In genomic region chr3:51311638-51312037, GRCm38 (mm10) we compare ENCODE assay signal across 18 mouse cellular contexts.
"Had no signal": no experiment of that assay in that cellular context is flagged by ENCODE, and none has a peak within 500 bp of the region (broad histone marks: within the 10 kb centered on the region; RNA-seq: fewer than 3 reads in every experiment).

No protein-coding gene starts in this region.

- DNase-seq: kidney, adult 8-10 months; kidney, postnatal 10 days; kidney, postnatal 36 days; layer of hippocampus, postnatal 36 days; liver; lung, adult 18-20 months; lung, postnatal 14 days; lung, postnatal 4 days; midbrain, embryonic 14.5 days; thymus, adult 18-20 months; thymus, postnatal 36 days had no signal

- ATAC-seq: liver, embryonic 12.5 days had no signal

- H3K4me3 ChIP-seq: kidney, embryonic 15.5 days; left cerebral cortex, adult 2 months; limb, embryonic 10.5 days; limb, embryonic 13.5 days; liver, embryonic 12.5 days; liver, embryonic 15.5 days had no signal

- H3K9ac ChIP-seq: kidney, embryonic 15.5 days; limb, embryonic 13.5 days; liver, embryonic 12.5 days; liver, embryonic 15.5 days had no signal

- H3K4me2 ChIP-seq: kidney, embryonic 15.5 days; limb, embryonic 13.5 days; liver, embryonic 12.5 days; liver, embryonic 15.5 days; midbrain, embryonic 11.5 days had no signal

- H3K9me3 ChIP-seq: kidney, embryonic 15.5 days; limb, embryonic 10.5 days; limb, embryonic 13.5 days; liver, embryonic 12.5 days; liver, embryonic 15.5 days had no signal

- H3K27me3 ChIP-seq: kidney, embryonic 15.5 days; limb, embryonic 13.5 days; liver, embryonic 12.5 days; liver, embryonic 15.5 days had no signal

- H3K27ac ChIP-seq: left cerebral cortex, adult 2 months; limb, embryonic 10.5 days; limb, embryonic 13.5 days; liver, embryonic 12.5 days; liver, embryonic 15.5 days had no signal
